Mouse (Mus musculus) monocyte, adult 5-6 weeks (primary cell): ENCODE measurements around the gene Olfr788. TPM values are rescaled to one million over a fixed set of nuclear protein-coding genes. Genes with fewer than 3 reads are reported as not detected.

Experiments used
- ATAC-seq: fragments of 153-309, 156-312 bp; replicated peaks from 2 replicates; pipeline ENCODE4 v1.8.0; 2017; ENCODE audit warnings: mild to moderate bottlenecking; ENCODE audit not compliant: low TSS enrichment, insufficient number of reproducible peaks, severe bottlenecking, poor library complexity, low FRiP score
- total RNA-seq: library from RNA; stranded (forward); fragments of 200-1000, 200-491, 200-594 nt; gene quantifications from 3 replicates; pipeline ENCODE4 v1.2.3, GENCODE M21; 2017

Olfr788 gene
- total RNA-seq, result not detected in 3 replicates

DNA sequence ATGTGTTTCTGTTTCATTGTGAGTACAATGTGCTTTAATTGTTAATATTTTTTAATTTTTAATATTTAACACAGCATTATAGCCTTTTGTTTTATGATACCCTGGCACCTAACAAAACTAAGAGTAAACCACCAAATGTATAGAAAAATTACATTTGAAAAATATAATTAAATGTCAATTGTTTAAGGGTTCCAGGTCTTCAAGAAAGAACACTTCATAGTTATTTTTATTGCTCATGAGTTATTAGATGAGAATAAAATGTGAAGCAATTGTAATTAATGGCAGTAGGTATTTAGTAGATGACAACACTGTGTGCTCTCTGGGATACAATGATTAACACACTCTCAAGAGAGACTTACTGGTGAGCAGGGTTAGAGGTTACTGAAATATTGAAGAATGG is at the start of gene Olfr788:
Olfr788 (plus strand) TSS at position 301 of the 400 bp plus-strand sequence.
- no peak for ATAC-seq

GRCm38 (mm10) chr10:129427006-129427405 is 43.8 kb upstream of the Olfr788 start, which contains the start of gene Olfr786:
Gene Olfr786, plus strand, starts transcription at chr10:129427306.
- no peak for ATAC-seq

GRCm38 (mm10) chr10:129461562-129461961 is 9.2 kb upstream of the Olfr788 start, which contains the start of gene Olfr787:
Gene Olfr787, plus strand, starts transcription at chr10:129461862.
- ATAC-seq, result no peak

DNA sequence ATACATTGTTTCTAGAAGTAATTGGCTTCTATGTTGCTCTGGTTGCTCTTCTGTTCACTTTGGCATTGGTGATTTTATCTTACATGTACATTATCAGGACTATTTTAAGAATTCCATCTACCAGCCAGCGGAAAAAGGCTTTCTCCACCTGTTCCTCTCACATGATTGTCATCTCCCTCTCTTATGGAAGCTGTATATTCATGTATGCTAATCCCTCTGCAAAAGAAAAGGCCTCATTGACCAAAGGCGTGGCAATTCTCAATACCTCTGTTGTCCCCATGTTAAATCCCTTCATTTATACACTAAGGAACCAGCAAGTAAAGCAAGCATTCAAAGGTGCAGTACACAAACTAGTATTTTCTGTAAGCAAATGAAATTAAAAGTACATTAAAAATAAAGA is 2.5 kb downstream of the Olfr788 start:
- no peak for ATAC-seq

DNA sequence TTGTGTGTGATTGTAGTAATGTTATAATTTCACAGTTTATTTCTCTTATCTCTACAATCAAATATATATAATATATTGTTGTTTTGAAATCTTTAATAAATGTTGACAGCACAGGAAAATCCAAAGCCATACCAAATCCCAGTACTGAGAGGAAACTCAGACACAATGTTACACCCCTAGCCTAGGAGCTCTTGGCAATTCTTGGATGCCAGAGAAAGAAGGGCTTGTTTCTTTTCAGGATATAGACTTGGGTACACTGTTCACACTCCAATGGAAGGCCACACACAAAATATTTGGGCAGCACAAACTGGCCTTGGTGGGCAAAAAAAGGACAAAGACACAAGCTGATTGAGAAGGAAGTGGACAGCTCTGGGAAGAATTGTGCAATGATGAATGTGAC is 2.9 kb downstream of the Olfr788 start:
- ATAC-seq, result no peak

DNA sequence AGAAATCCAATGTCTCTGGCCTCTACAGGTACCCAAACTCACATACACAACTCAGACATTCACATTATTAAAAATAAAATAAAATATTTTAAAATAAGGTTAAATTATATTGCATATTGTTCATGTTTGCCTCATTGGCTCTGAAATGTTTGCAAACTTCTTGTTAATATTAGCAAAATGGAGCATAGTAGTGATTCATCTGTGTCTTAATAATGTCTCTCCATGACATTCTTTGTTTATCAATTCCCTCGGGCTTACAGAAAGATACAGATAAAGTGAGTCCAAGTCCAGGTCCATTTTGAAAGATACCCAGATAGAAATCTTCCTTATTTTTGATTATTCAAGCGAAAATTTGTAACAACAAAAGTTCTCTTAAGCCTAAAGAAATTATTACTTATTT is 13.7 kb downstream of the Olfr788 start, which contains the start of gene Olfr789:
Olfr789 (plus strand) TSS at position 301 of the 400 bp plus-strand sequence.
- ATAC-seq, result no peak

DNA sequence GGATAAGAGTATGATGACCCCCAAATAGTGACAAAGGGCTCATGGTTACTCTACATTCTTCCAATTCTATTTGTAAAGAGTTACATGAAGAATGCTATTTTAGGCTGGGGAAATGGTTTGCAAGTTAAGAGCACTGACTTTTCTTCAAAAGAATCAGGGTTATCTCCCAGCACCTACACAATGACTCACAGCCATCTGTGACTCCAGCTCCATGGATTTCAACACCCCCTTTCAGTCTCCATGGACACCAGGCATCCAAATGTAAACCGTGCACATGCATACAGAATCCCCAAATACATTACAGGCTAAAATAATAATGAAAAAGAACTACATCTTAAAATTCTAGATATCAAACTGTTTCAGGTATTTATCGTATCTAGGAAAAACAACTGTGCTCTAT is 19.3 kb downstream of the Olfr788 start:
- no peak for ATAC-seq

DNA sequence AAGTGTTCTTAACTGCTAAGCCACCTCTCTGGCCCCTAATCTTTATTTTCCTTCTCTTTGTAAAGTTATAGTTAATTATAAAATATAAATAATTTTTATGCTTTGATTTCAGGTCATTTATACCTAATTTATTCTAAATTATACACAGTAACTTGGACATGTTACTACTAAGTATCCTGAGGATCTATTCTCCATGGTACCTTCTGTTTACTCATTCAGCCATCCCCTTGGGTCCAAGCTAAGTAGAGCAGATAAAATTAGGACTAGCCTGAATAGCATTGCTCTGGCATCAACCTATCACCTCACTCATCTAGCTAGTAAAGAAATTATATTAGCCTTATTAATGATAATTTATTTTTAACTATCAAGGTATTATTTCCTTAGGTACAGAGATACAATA is 27.4 kb downstream of the Olfr788 start, which contains the start of gene Olfr790:
Olfr790 (plus strand) TSS at position 301 of the 400 bp plus-strand sequence.
- ATAC-seq, result no peak

- ATAC-seq, result no peak
These were observed 50.7 kb downstream of the Olfr788 start, which contains the start of gene Olfr791 for GRCm38 (mm10) chr10:129521492-129521891. Gene Olfr791, plus strand, starts transcription at chr10:129521792.

Other genes starting within 250 kb of the Olfr788 start
- gene Olfr774, start 234.8 kb upstream of the Olfr788 start, total RNA-seq, result not detected in 3 replicates
- gene Olfr775, start 222.6 kb upstream of the Olfr788 start, total RNA-seq, result not detected in 3 replicates
- gene Olfr776, start 211.9 kb upstream of the Olfr788 start, total RNA-seq, result not detected in 3 replicates
- gene Olfr777, start 199.5 kb upstream of the Olfr788 start, total RNA-seq, result not detected in 3 replicates
- not detected in 3 replicates for gene Olfr780, start 152.9 kb upstream of the Olfr788 start, total RNA-seq
- gene Olfr781, start 142.1 kb upstream of the Olfr788 start, total RNA-seq, result not detected in 3 replicates
- not detected in 3 replicates for gene Olfr782, start 122.1 kb upstream of the Olfr788 start, total RNA-seq
- gene Olfr784, start 86.9 kb upstream of the Olfr788 start, total RNA-seq, result 0.19 TPM in 1 of 3 replicates, not detected in the others
- gene Olfr785, start 65.6 kb upstream of the Olfr788 start, total RNA-seq, result not detected in 3 replicates
- not detected in 3 replicates for gene Olfr786, start 43.7 kb upstream of the Olfr788 start, total RNA-seq
- not detected in 3 replicates for gene Olfr787, start 9.1 kb upstream of the Olfr788 start, total RNA-seq
- not detected in 3 replicates for gene Olfr789, start 13.8 kb downstream of the Olfr788 start, total RNA-seq
- gene Olfr790, start 27.5 kb downstream of the Olfr788 start, total RNA-seq, result not detected in 3 replicates
- not detected in 3 replicates for gene Olfr791, start 50.8 kb downstream of the Olfr788 start, total RNA-seq
- not detected in 3 replicates for gene Olfr792, start 68.2 kb downstream of the Olfr788 start, total RNA-seq
- 0.10 TPM in 1 of 3 replicates, not detected in the others for gene Olfr794, start 96.7 kb downstream of the Olfr788 start, total RNA-seq
- not detected in 3 replicates for gene Olfr796, start 141.6 kb downstream of the Olfr788 start, total RNA-seq
- gene Olfr798, start 156.9 kb downstream of the Olfr788 start, total RNA-seq, result not detected in 3 replicates
- 0.43 TPM in 1 of 3 replicates, not detected in the others for gene Olfr799, start 166.5 kb downstream of the Olfr788 start, total RNA-seq
- not detected in 3 replicates for gene Olfr800, start 186.7 kb downstream of the Olfr788 start, total RNA-seq
- not detected in 3 replicates for gene Olfr801, start 202.9 kb downstream of the Olfr788 start, total RNA-seq
- gene Olfr802, start 217.2 kb downstream of the Olfr788 start, total RNA-seq, result not detected in 3 replicates
- gene Olfr803, start 223.3 kb downstream of the Olfr788 start, total RNA-seq, result not detected in 3 replicates
- not detected in 3 replicates for gene Olfr804, start 232.2 kb downstream of the Olfr788 start, total RNA-seq